Mouse (Mus musculus): ENCODE results near the gene Ksr1. TPM values are rescaled to one million over a fixed set of nuclear protein-coding genes. Genes with fewer than 3 reads are reported as not detected.

The Ksr1 gene
- polyA plus RNA-seq, 1 experiment: 28.1 TPM

- H3K27me3 ChIP-seq (ENCODE audit: control insufficient read depth, insufficient read depth, low read length): no peaks in the 10 kb centered on the region
Observed at GRCm38 (mm10) chr11:79104096-79104495, 42.1 kb downstream of the Ksr1 start.

GRCm38 (mm10) chr11:79103461-79103869 lies 42.7 kb downstream of the Ksr1 start:
- H3K27ac ChIP-seq (ENCODE audit: control insufficient read depth, insufficient read depth, low read length): no peak overlapping the region
- no peak overlapping the region for H3K4me3 ChIP-seq (ENCODE audit: control insufficient read depth, insufficient read depth, low read length)
- no peaks in the 10 kb centered on the region for H3K27me3 ChIP-seq (ENCODE audit: control insufficient read depth, insufficient read depth, low read length)
- no peak for DNase-seq
- H3K4me1 ChIP-seq (replicated peaks; ENCODE audit: control insufficient read depth, insufficient read depth, low read length): 0 out of 2 replicates have a peak, but pooled peaks cover 4% of the 10 kb centered on the region
- 66% methylated on average over 5 of the region's 5 CpGs for WGBS
- no peaks in the 10 kb centered on the region for H3K36me3 ChIP-seq (ENCODE audit: control insufficient read depth, insufficient read depth, low read length)
- TF ChIP-seq POLR2A (IDR thresholded peaks at IDR 0.05; ENCODE audit: control insufficient read depth, extremely low read depth, insufficient read depth, low read length, poor library complexity): no peak
- TF ChIP-seq CTCF (IDR thresholded peaks at IDR 0.05; ENCODE audit: borderline replicate concordance, control insufficient read depth, extremely low read depth, insufficient read depth, low read length, poor library complexity): no peak

More at GRCm38 (mm10) chr11:79104096-79104495, 42.1 kb downstream of the Ksr1 start:
- Histone ChIP-seq H3K4me1 (replicated peaks; ENCODE audit: control insufficient read depth, insufficient read depth, low read length) (0 out of 2 replicates have a peak, but pooled peaks cover 4% of the 10 kb centered on the region), H3K36me3 (ENCODE audit: control insufficient read depth, insufficient read depth, low read length) (no peaks in the 10 kb centered on the region), H3K27ac (ENCODE audit: control insufficient read depth, insufficient read depth, low read length) (no peak overlapping the region), H3K4me3 (ENCODE audit: control insufficient read depth, insufficient read depth, low read length) (no peak overlapping the region)
- WGBS: 91% methylated on average over 11 of the region's 11 CpGs
- no peak for TF ChIP-seq CTCF (IDR thresholded peaks at IDR 0.05; ENCODE audit: borderline replicate concordance, control insufficient read depth, extremely low read depth, insufficient read depth, low read length, poor library complexity)
- TF ChIP-seq POLR2A (IDR thresholded peaks at IDR 0.05; ENCODE audit: control insufficient read depth, extremely low read depth, insufficient read depth, low read length, poor library complexity): no peak
- no peak for DNase-seq

- DNase-seq: no peak
- Histone ChIP-seq H3K27ac (ENCODE audit: control insufficient read depth, insufficient read depth, low read length) (no peak overlapping the region), H3K36me3 (ENCODE audit: control insufficient read depth, insufficient read depth, low read length) (no peaks in the 10 kb centered on the region), H3K4me1 (replicated peaks; ENCODE audit: control insufficient read depth, insufficient read depth, low read length) (0 out of 2 replicates have a peak, but pooled peaks cover 4% of the 10 kb centered on the region), H3K4me3 (ENCODE audit: control insufficient read depth, insufficient read depth, low read length) (no peak overlapping the region), H3K27me3 (ENCODE audit: control insufficient read depth, insufficient read depth, low read length) (no peaks in the 10 kb centered on the region)
- TF ChIP-seq POLR2A (IDR thresholded peaks at IDR 0.05; ENCODE audit: control insufficient read depth, extremely low read depth, insufficient read depth, low read length, poor library complexity) (no peak), CTCF (IDR thresholded peaks at IDR 0.05; ENCODE audit: borderline replicate concordance, control insufficient read depth, extremely low read depth, insufficient read depth, low read length, poor library complexity) (no peak)
- 88% methylated on average over 4 of the region's 4 CpGs for WGBS
Observed at GRCm38 (mm10) chr11:79102280-79102679, 43.9 kb downstream of the Ksr1 start.

GRCm38 (mm10) chr11:79101568-79101967 lies 44.6 kb downstream of the Ksr1 start:
- no peak for DNase-seq
- no peaks in the 10 kb centered on the region for H3K27me3 ChIP-seq (ENCODE audit: control insufficient read depth, insufficient read depth, low read length)
- no peak overlapping the region for H3K27ac ChIP-seq (ENCODE audit: control insufficient read depth, insufficient read depth, low read length)
- WGBS: 97% methylated on average over 6 of the region's 6 CpGs
- no peaks in the 10 kb centered on the region for H3K36me3 ChIP-seq (ENCODE audit: control insufficient read depth, insufficient read depth, low read length)
- no peak for TF ChIP-seq POLR2A (IDR thresholded peaks at IDR 0.05; ENCODE audit: control insufficient read depth, extremely low read depth, insufficient read depth, low read length, poor library complexity)
- TF ChIP-seq CTCF (IDR thresholded peaks at IDR 0.05; ENCODE audit: borderline replicate concordance, control insufficient read depth, extremely low read depth, insufficient read depth, low read length, poor library complexity): no peak
- no peak overlapping the region for H3K4me3 ChIP-seq (ENCODE audit: control insufficient read depth, insufficient read depth, low read length)
- 0 out of 2 replicates have a peak, but pooled peaks cover 4% of the 10 kb centered on the region for H3K4me1 ChIP-seq (replicated peaks; ENCODE audit: control insufficient read depth, insufficient read depth, low read length)

- Histone ChIP-seq H3K4me1 (replicated peaks; ENCODE audit: control insufficient read depth, insufficient read depth, low read length) (0 out of 2 replicates have a peak, but pooled peaks cover 4% of the 10 kb centered on the region), H3K4me3 (ENCODE audit: control insufficient read depth, insufficient read depth, low read length) (no peak overlapping the region), H3K27ac (ENCODE audit: control insufficient read depth, insufficient read depth, low read length) (no peak overlapping the region), H3K36me3 (ENCODE audit: control insufficient read depth, insufficient read depth, low read length) (no peaks in the 10 kb centered on the region), H3K27me3 (ENCODE audit: control insufficient read depth, insufficient read depth, low read length) (no peaks in the 10 kb centered on the region)
- 76% methylated on average over 8 of the region's 8 CpGs for WGBS
- TF ChIP-seq CTCF (IDR thresholded peaks at IDR 0.05; ENCODE audit: borderline replicate concordance, control insufficient read depth, extremely low read depth, insufficient read depth, low read length, poor library complexity): no peak
- no peak for DNase-seq
Observed at GRCm38 (mm10) chr11:79099032-79099431, 47.2 kb downstream of the Ksr1 start.

GRCm38 (mm10) chr11:79097736-79098135 lies 48.5 kb downstream of the Ksr1 start:
- WGBS: 95% methylated on average over 7 of the region's 7 CpGs
- Histone ChIP-seq H3K4me3 (ENCODE audit: control insufficient read depth, insufficient read depth, low read length) (no peak overlapping the region), H3K27me3 (ENCODE audit: control insufficient read depth, insufficient read depth, low read length) (no peaks in the 10 kb centered on the region), H3K36me3 (ENCODE audit: control insufficient read depth, insufficient read depth, low read length) (no peaks in the 10 kb centered on the region), H3K4me1 (replicated peaks; ENCODE audit: control insufficient read depth, insufficient read depth, low read length) (peaks cover 7% of the 10 kb centered on the region), H3K27ac (ENCODE audit: control insufficient read depth, insufficient read depth, low read length) (no peak overlapping the region)
- DNase-seq: no peak
- no peak for TF ChIP-seq POLR2A (IDR thresholded peaks at IDR 0.05; ENCODE audit: control insufficient read depth, extremely low read depth, insufficient read depth, low read length, poor library complexity)
- no peak for TF ChIP-seq CTCF (IDR thresholded peaks at IDR 0.05; ENCODE audit: borderline replicate concordance, control insufficient read depth, extremely low read depth, insufficient read depth, low read length, poor library complexity)

- H3K27me3 ChIP-seq (ENCODE audit: control insufficient read depth, insufficient read depth, low read length): no peaks in the 10 kb centered on the region
- H3K4me1 ChIP-seq (replicated peaks; ENCODE audit: control insufficient read depth, insufficient read depth, low read length): peaks cover 14% of the 10 kb centered on the region
- 77% methylated on average over 5 of the region's 5 CpGs for WGBS
- no peaks in the 10 kb centered on the region for H3K36me3 ChIP-seq (ENCODE audit: control insufficient read depth, insufficient read depth, low read length)
- no peak for DNase-seq
- TF ChIP-seq POLR2A (IDR thresholded peaks at IDR 0.05; ENCODE audit: control insufficient read depth, extremely low read depth, insufficient read depth, low read length, poor library complexity) (no peak), CTCF (IDR thresholded peaks at IDR 0.05; ENCODE audit: borderline replicate concordance, control insufficient read depth, extremely low read depth, insufficient read depth, low read length, poor library complexity) (no peak)
- no peak overlapping the region for H3K27ac ChIP-seq (ENCODE audit: control insufficient read depth, insufficient read depth, low read length)
- H3K4me3 ChIP-seq (ENCODE audit: control insufficient read depth, insufficient read depth, low read length): no peak overlapping the region
Observed at GRCm38 (mm10) chr11:79096673-79097072, 49.5 kb downstream of the Ksr1 start.
